Mouse (Mus musculus) hindbrain, embryonic 16.5 days (tissue): ENCODE results near the gene Tent2. TPM values are rescaled to one million over a fixed set of nuclear protein-coding genes. Genes with fewer than 3 reads are reported as not detected.

Experiments
- ATAC-seq: fragments of 200-750 bp; cut with Nextera tagmentation; 2 replicates; pipeline ENCODE4 v1.8.0; 2017; ENCODE audit warnings: moderate TSS enrichment, moderate library complexity
- H3K27ac ChIP-seq: fragments of 300-500 bp; sonication (generic); 2 replicates; pipeline ENCODE4 v1.5.1; 2014; ENCODE audit warnings: low read depth, mild to moderate bottlenecking, control low read depth, low read length, moderate library complexity
- H3K27me3 ChIP-seq: fragments of 300-500 bp; sonication (generic); replicated peaks from 2 replicates; pipeline ENCODE4 v1.6.1; 2014; ENCODE audit warnings: low read length; ENCODE audit not compliant: control insufficient read depth, insufficient read depth
- H3K36me3 ChIP-seq: fragments of 300-500 bp; sonication (generic); 2 replicates; pipeline ENCODE4 v1.6.1; 2014; ENCODE audit warnings: mild to moderate bottlenecking, low read length, moderate library complexity, mixed read lengths; ENCODE audit not compliant: control insufficient read depth, insufficient read depth
- H3K4me1 ChIP-seq: fragments of 300-500 bp; sonication (generic); 2 replicates; pipeline ENCODE4 v1.6.1; 2014; ENCODE audit warnings: low read depth, low read length; ENCODE audit not compliant: control insufficient read depth, insufficient read depth
- H3K4me2 ChIP-seq: fragments of 300-500 bp; sonication (generic); 2 replicates; pipeline ENCODE4 v1.6.1; 2014; ENCODE audit warnings: mild to moderate bottlenecking, low read length, control low read depth, moderate library complexity
- H3K4me3 ChIP-seq: fragments of 300-500 bp; sonication (generic); 2 replicates; pipeline ENCODE4 v1.5.1; 2014; ENCODE audit warnings: mild to moderate bottlenecking, low read length, control low read depth, moderate library complexity
- H3K9ac ChIP-seq: fragments of 300-500 bp; sonication (generic); 2 replicates; pipeline ENCODE4 v1.6.1; 2014; ENCODE audit warnings: low read depth, mild to moderate bottlenecking, control low read depth, low read length, moderate library complexity
- H3K9me3 ChIP-seq: fragments of 300-500 bp; sonication (generic); 2 replicates; pipeline ENCODE4 v1.6.1; 2014; ENCODE audit warnings: mild to moderate bottlenecking, low read length, moderate library complexity; ENCODE audit not compliant: control insufficient read depth
- WGBS: fragments of 180-500 bp; shearing (Covaris S2); extraction: QIAGEN DNeasy Blood & Tissue Kit; methylation state at CpG from one replicate; pipeline ENCODE4 v1.1.7; 2014; 5-methylcytosine and 5-hydroxymethylcytosine counted together
- polyA plus RNA-seq: library from polyadenylated mRNA; unstranded; fragments of >200 nt; fragmentation: Nextera tagmentation; extraction: Ambion mirVana; gene quantifications from 2 replicates; pipeline ENCODE4 v1.2.1, GENCODE M21; 2015

The Tent2 gene
- polyA plus RNA-seq, 1 experiment from 2014 or later, result 30.6 TPM

- Histone ChIP-seq H3K9ac (no peak overlapping the region), H3K9me3 (no peaks in the 10 kb centered on the region), H3K36me3 (no peaks in the 10 kb centered on the region), H3K27ac (no peak overlapping the region), H3K4me2 (no peak overlapping the region), H3K4me1 (no peaks in the 10 kb centered on the region), H3K4me3 (no peak overlapping the region), H3K27me3 (no peaks in the 10 kb centered on the region)
- WGBS, result 44% methylated on average over 5 of the region's 5 CpGs
- peak; percentile 48; the same call in 1 of the 2 replicates for ATAC-seq
These were observed 63.2 kb downstream of the Tent2 start for GRCm38 (mm10) chr13:93128961-93129360.

GRCm38 (mm10) chr13:93128111-93128860, 63.9 kb downstream of the Tent2 start:
- no peaks in the 10 kb centered on the region for H3K9me3 ChIP-seq
- WGBS, result 63% methylated on average over 8 of the region's 8 CpGs
- no peaks in the 10 kb centered on the region for H3K4me1 ChIP-seq
- no peak overlapping the region for H3K27ac ChIP-seq
- no peak overlapping the region for H3K9ac ChIP-seq
- H3K36me3 ChIP-seq, result no peaks in the 10 kb centered on the region
- H3K4me2 ChIP-seq, result no peak overlapping the region
- H3K4me3 ChIP-seq, result no peak overlapping the region
- ATAC-seq, result peak; percentile 61; the same call in 1 of the 2 replicates
- H3K27me3 ChIP-seq, result no peaks in the 10 kb centered on the region

GRCm38 (mm10) chr13:93122321-93122720, 69.9 kb downstream of the Tent2 start:
- Histone ChIP-seq H3K4me2 (no peak overlapping the region), H3K4me1 (no peaks in the 10 kb centered on the region), H3K27ac (no peak overlapping the region), H3K4me3 (no peak overlapping the region), H3K9ac (no peak overlapping the region), H3K36me3 (no peaks in the 10 kb centered on the region), H3K27me3 (no peaks in the 10 kb centered on the region), H3K9me3 (no peaks in the 10 kb centered on the region)
- 92% methylated on average over 9 of the region's 9 CpGs for WGBS
- no peak for ATAC-seq

GRCm38 (mm10) chr13:93117241-93117640, 74.9 kb downstream of the Tent2 start:
- WGBS, result 72% methylated on average over 7 of the region's 7 CpGs
- no peak for ATAC-seq
- Histone ChIP-seq H3K27me3 (no peaks in the 10 kb centered on the region), H3K4me3 (no peak overlapping the region), H3K9me3 (no peaks in the 10 kb centered on the region), H3K4me2 (no peak overlapping the region), H3K27ac (no peak overlapping the region), H3K36me3 (no peaks in the 10 kb centered on the region), H3K9ac (no peak overlapping the region), H3K4me1 (no peaks in the 10 kb centered on the region)

GRCm38 (mm10) chr13:93102340-93103090, 89.7 kb downstream of the Tent2 start:
- Histone ChIP-seq H3K4me1 (no peaks in the 10 kb centered on the region), H3K9me3 (no peaks in the 10 kb centered on the region), H3K9ac (no peak overlapping the region), H3K27ac (no peak overlapping the region), H3K4me2 (no peak overlapping the region), H3K27me3 (no peaks in the 10 kb centered on the region), H3K36me3 (no peaks in the 10 kb centered on the region), H3K4me3 (no peak overlapping the region)
- WGBS, result 61% methylated on average over 4 of the region's 4 CpGs
- no peak for ATAC-seq

- no peak for ATAC-seq
- Histone ChIP-seq H3K9ac (no peak overlapping the region), H3K4me2 (no peak overlapping the region), H3K27ac (no peak overlapping the region), H3K27me3 (no peaks in the 10 kb centered on the region), H3K9me3 (no peaks in the 10 kb centered on the region), H3K4me3 (no peak overlapping the region), H3K4me1 (no peaks in the 10 kb centered on the region), H3K36me3 (no peaks in the 10 kb centered on the region)
- 80% methylated on average over 3 of the region's 3 CpGs for WGBS
These were observed 93.6 kb downstream of the Tent2 start for GRCm38 (mm10) chr13:93098596-93098995.

GRCm38 (mm10) chr13:93096643-93097042, 95.5 kb downstream of the Tent2 start:
- no peak for ATAC-seq
- Histone ChIP-seq H3K27ac (no peak overlapping the region), H3K9me3 (no peaks in the 10 kb centered on the region), H3K4me3 (no peak overlapping the region), H3K36me3 (no peaks in the 10 kb centered on the region), H3K4me2 (no peak overlapping the region), H3K27me3 (no peaks in the 10 kb centered on the region), H3K9ac (no peak overlapping the region), H3K4me1 (no peaks in the 10 kb centered on the region)
- 94% methylated on average over 6 of the region's 6 CpGs for WGBS

Other genes with a start within 250 kb of the Tent2 start
- 0.21 and 0.25 TPM in 2 replicates for gene Cmya5, start 47.7 kb downstream of the Tent2 start, polyA plus RNA-seq
- gene Homer1, start 107.2 kb upstream of the Tent2 start, polyA plus RNA-seq, result 9.4 and 9.6 TPM in 2 replicates